Mouse (Mus musculus): ENCODE results near the gene Gm6592. TPM values are rescaled to one million over a fixed set of nuclear protein-coding genes. Genes with fewer than 3 reads are reported as not detected.
"Not testable (repeated sequence)": the region's sequence is repeated elsewhere in the genome, so short reads cannot be mapped to it uniquely, and the experiment has no call there.

Gm6592 gene
- not detected in 2 replicates for total RNA-seq (2014; rRNA removed)
- not detected in 2 replicates for polyA plus RNA-seq (2012; rRNA removed)

GRCm38 (mm10) chrX:8843694-8844093, at the start of gene Gm6592:
TSS of gene Gm6592 (plus strand) at chrX:8843994.
- 79% methylated on average over 1 of the region's 1 CpGs for WGBS
- no peak within 1 kb of the TSS for H3K9ac ChIP-seq (ENCODE audit: low read depth, low read length)
- no peaks in the 10 kb centered on the region for H3K79me2 ChIP-seq (ENCODE audit: control insufficient read depth, insufficient read depth, low read length)
- no peaks in the 10 kb centered on the region for H3K36me3 ChIP-seq (ENCODE audit: control insufficient read depth, insufficient read depth, low read length)
- no peak for DNase-seq (ENCODE audit: extremely low read depth, low read depth, low spot score)
- no peaks in the 10 kb centered on the region for H3K27me3 ChIP-seq (ENCODE audit: control insufficient read depth, insufficient read depth, low read length)
- no peak for TF ChIP-seq POLR2A (IDR thresholded peaks at IDR 0.05; ENCODE audit: extremely low read depth, insufficient read depth, low read length)
- no peak for TF ChIP-seq CTCF (IDR thresholded peaks at IDR 0.05; ENCODE audit: low read depth, low read length)
- H3K4me1 ChIP-seq (ENCODE audit: control insufficient read depth, insufficient read depth, low read length): no peaks in the 10 kb centered on the region
- H3K27ac ChIP-seq (replicated peaks; ENCODE audit: insufficient read depth, low read depth, low read length): no peak within 1 kb of the TSS
- no peak within 1 kb of the TSS for H3K4me3 ChIP-seq (ENCODE audit: insufficient read depth, low read depth, low read length)

GRCm38 (mm10) chrX:8803391-8803790, 40.4 kb upstream of the Gm6592 start, which contains the start of gene Ssxb5:
TSS of gene Ssxb5 (plus strand) at chrX:8803691.
- not testable (repeated sequence) for H3K27ac ChIP-seq (replicated peaks; ENCODE audit: insufficient read depth, low read depth, low read length); H3K79me2 ChIP-seq (ENCODE audit: control insufficient read depth, insufficient read depth, low read length)

GRCm38 (mm10) chrX:8832043-8832442, 11.8 kb upstream of the Gm6592 start:
- no peaks in the 10 kb centered on the region for H3K36me3 ChIP-seq (ENCODE audit: control insufficient read depth, insufficient read depth, low read length)
- no peak for TF ChIP-seq POLR2A (IDR thresholded peaks at IDR 0.05; ENCODE audit: extremely low read depth, insufficient read depth, low read length)
- TF ChIP-seq CTCF (IDR thresholded peaks at IDR 0.05; ENCODE audit: low read depth, low read length): peak; percentile 34; the same call in 1 of the 2 replicates
- no peaks in the 10 kb centered on the region for H3K79me2 ChIP-seq (ENCODE audit: control insufficient read depth, insufficient read depth, low read length)
- H3K9ac ChIP-seq (ENCODE audit: low read depth, low read length): no peak overlapping the region
- no peaks in the 10 kb centered on the region for H3K4me1 ChIP-seq (ENCODE audit: control insufficient read depth, insufficient read depth, low read length)
- H3K27ac ChIP-seq (replicated peaks; ENCODE audit: insufficient read depth, low read depth, low read length): no peak overlapping the region
- no peaks in the 10 kb centered on the region for H3K27me3 ChIP-seq (ENCODE audit: control insufficient read depth, insufficient read depth, low read length)
- DNase-seq (ENCODE audit: extremely low read depth, low read depth, low spot score): peak; percentile 13
- no peak overlapping the region for H3K4me3 ChIP-seq (ENCODE audit: insufficient read depth, low read depth, low read length)

More at GRCm38 (mm10) chrX:8803391-8803790, 40.4 kb upstream of the Gm6592 start, which contains the start of gene Ssxb5:
- not testable (repeated sequence) for H3K4me3 ChIP-seq (ENCODE audit: insufficient read depth, low read depth, low read length); H3K27me3 ChIP-seq (ENCODE audit: control insufficient read depth, insufficient read depth, low read length); H3K4me1 ChIP-seq (ENCODE audit: control insufficient read depth, insufficient read depth, low read length); DNase-seq (ENCODE audit: extremely low read depth, low read depth, low spot score); H3K9ac ChIP-seq (ENCODE audit: low read depth, low read length); H3K36me3 ChIP-seq (ENCODE audit: control insufficient read depth, insufficient read depth, low read length)
- WGBS: 74% methylated on average over 4 of the region's 4 CpGs

DNA sequence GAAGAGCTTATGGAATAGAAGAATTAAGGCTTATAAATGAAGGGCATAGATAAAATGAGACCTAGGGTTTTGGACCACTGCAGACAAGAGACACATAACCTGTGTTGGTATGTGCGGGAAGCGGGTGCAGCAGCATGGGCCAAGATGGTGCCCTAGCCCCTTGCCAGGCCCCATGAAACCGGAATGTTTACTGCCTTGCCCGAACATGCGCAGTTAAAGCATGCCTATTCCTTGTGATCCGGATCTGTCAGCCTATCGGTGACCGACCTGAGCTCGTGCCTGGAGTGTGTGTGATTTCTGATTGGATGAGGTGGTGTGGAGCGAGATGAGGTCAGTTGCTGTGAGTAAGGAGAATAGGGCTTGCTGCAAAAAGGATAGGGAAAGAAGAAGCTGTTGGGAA, 8.7 kb downstream of the Gm6592 start:
- Histone ChIP-seq H3K4me3 (ENCODE audit: insufficient read depth, low read depth, low read length) (no peak overlapping the region), H3K27me3 (ENCODE audit: control insufficient read depth, insufficient read depth, low read length) (no peaks in the 10 kb centered on the region), H3K27ac (replicated peaks; ENCODE audit: insufficient read depth, low read depth, low read length) (no peak overlapping the region), H3K9ac (ENCODE audit: low read depth, low read length) (no peak overlapping the region), H3K4me1 (ENCODE audit: control insufficient read depth, insufficient read depth, low read length) (no peaks in the 10 kb centered on the region), H3K79me2 (ENCODE audit: control insufficient read depth, insufficient read depth, low read length) (no peaks in the 10 kb centered on the region), H3K36me3 (ENCODE audit: control insufficient read depth, insufficient read depth, low read length) (no peaks in the 10 kb centered on the region)
- no peak for DNase-seq (ENCODE audit: extremely low read depth, low read depth, low spot score)
- WGBS: 92% methylated on average over 10 of the region's 10 CpGs
- TF ChIP-seq CTCF (IDR thresholded peaks at IDR 0.05; ENCODE audit: low read depth, low read length) (no peak), POLR2A (IDR thresholded peaks at IDR 0.05; ENCODE audit: extremely low read depth, insufficient read depth, low read length) (no peak)

DNA sequence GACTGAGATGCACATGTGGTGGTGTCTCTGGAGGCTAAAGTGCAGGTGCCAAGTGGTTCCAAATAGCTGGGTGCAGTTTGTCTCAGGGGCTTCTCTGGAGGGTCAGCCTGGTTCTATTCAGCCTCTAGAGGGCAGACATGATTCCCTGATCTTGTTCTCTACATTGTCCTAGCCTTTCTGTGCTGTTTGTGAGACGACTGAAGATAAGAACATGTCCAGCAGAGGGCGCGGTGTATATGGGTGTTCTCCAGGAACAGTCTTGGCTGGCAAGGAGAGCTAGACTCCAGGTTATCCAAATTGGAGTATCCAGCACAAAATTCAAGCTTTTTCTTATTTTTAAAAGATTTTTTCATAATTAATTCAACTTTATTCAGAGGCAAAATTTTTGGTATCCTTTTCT, 20.5 kb downstream of the Gm6592 start:
- not testable (repeated sequence) for H3K4me1 ChIP-seq (ENCODE audit: control insufficient read depth, insufficient read depth, low read length); H3K9ac ChIP-seq (ENCODE audit: low read depth, low read length); H3K27me3 ChIP-seq (ENCODE audit: control insufficient read depth, insufficient read depth, low read length); H3K36me3 ChIP-seq (ENCODE audit: control insufficient read depth, insufficient read depth, low read length); H3K79me2 ChIP-seq (ENCODE audit: control insufficient read depth, insufficient read depth, low read length); H3K27ac ChIP-seq (replicated peaks; ENCODE audit: insufficient read depth, low read depth, low read length); H3K4me3 ChIP-seq (ENCODE audit: insufficient read depth, low read depth, low read length)
- 18% methylated on average over 3 of the region's 3 CpGs for WGBS
- DNase-seq (ENCODE audit: extremely low read depth, low read depth, low spot score): peak; percentile 14

- not testable (repeated sequence) for H3K36me3 ChIP-seq (ENCODE audit: control insufficient read depth, insufficient read depth, low read length); H3K79me2 ChIP-seq (ENCODE audit: control insufficient read depth, insufficient read depth, low read length); H3K4me3 ChIP-seq (ENCODE audit: insufficient read depth, low read depth, low read length); H3K4me1 ChIP-seq (ENCODE audit: control insufficient read depth, insufficient read depth, low read length); H3K27ac ChIP-seq (replicated peaks; ENCODE audit: insufficient read depth, low read depth, low read length); H3K27me3 ChIP-seq (ENCODE audit: control insufficient read depth, insufficient read depth, low read length); DNase-seq (ENCODE audit: extremely low read depth, low read depth, low spot score); H3K9ac ChIP-seq (ENCODE audit: low read depth, low read length)
- WGBS: 96% methylated on average over 3 of the region's 4 CpGs
Observed at GRCm38 (mm10) chrX:8873953-8874352, 30.2 kb downstream of the Gm6592 start, which contains the start of gene Gm5751. TSS of gene Gm5751 (plus strand) at chrX:8874253.

Data from liver, adult 2 months (tissue).